Mouse (Mus musculus) olfactory bulb, adult 2 months (tissue): ENCODE measurements around the gene Ubb.

Experiments
- CTCF ChIP-seq: fragments of 200-500 bp; IDR thresholded peaks from 2 replicates; pipeline ENCODE4 v1.5.1; 2012; ENCODE audit warnings: low read depth, mild to moderate bottlenecking, low read length, moderate library complexity; ENCODE audit not compliant: insufficient read depth
- POLR2A ChIP-seq: fragments of 200-500 bp; IDR thresholded peaks from 2 replicates; pipeline ENCODE4 v1.6.1; 2012; ENCODE audit warnings: mild to moderate bottlenecking, low read depth, low read length, moderate library complexity; ENCODE audit not compliant: insufficient read depth

DNA sequence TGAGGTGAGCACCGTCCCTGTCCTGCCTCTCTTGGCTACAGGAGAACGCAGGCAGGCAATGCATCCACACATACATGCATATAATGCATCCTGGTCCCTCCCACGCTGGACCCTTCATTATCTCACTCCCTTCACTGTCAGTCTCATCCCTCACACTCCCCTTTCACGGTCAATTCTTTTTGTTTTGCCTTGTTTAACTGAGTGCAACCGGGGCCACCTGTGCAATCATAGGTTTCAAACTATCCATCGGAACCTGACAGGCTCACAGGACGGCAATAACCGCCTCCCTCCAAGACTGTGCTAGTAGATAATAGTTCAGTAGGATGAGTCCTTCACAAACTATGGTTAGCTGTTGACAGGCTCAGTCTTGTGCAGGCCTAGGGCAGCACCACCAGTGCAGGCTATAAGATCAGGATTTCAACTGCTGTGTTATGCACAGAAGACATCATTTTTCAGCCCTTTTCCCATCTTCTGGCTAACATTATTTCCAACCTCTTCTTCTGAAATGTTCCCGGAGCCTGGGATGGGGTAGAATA lies 33.8 kb downstream of the Ubb start:
- TF ChIP-seq POLR2A = no peak
- TF ChIP-seq CTCF = no peak
